Mouse (Mus musculus) G1E (cell line): Measurements from ENCODE around the gene Klhl21. TPM values are rescaled to one million over a fixed set of nuclear protein-coding genes. Genes with fewer than 3 reads are reported as not detected.

Source experiments
- ATAC-seq: 2 replicates; pipeline ENCODE4 v1.8.0; 2016; ENCODE audit warnings: mild to moderate bottlenecking; ENCODE audit not compliant: insufficient number of reproducible peaks, poor library complexity, low FRiP score, severe bottlenecking; ENCODE audit errors: extremely low read depth
- DNase-seq: peaks from one replicate; pipeline ENCODE4 v3.0.0; 2012; ENCODE audit warnings: low spot score
- H3K27me3 ChIP-seq: 2 replicates; pipeline ENCODE4 v1.6.1; 2012; ENCODE audit warnings: mild to moderate bottlenecking, low read length, inconsistent platforms; ENCODE audit not compliant: insufficient read depth
- H3K36me3 ChIP-seq: replicated peaks from 2 replicates; pipeline ENCODE3; 2012; ENCODE audit warnings: mild to moderate bottlenecking, inconsistent platforms
- H3K4me1 ChIP-seq: 2 replicates; pipeline ENCODE4 v1.6.1; 2012; ENCODE audit warnings: low read depth, low read length, inconsistent platforms, mixed read lengths; ENCODE audit not compliant: insufficient read depth
- H3K4me3 ChIP-seq: 2 replicates; pipeline ENCODE4 v1.5.1; 2012; ENCODE audit warnings: low read depth, mild to moderate bottlenecking, inconsistent platforms, low read length, moderate library complexity, mixed read lengths
- H3K9me3 ChIP-seq: replicated peaks from 2 replicates; pipeline ENCODE4 v1.6.1; 2012; ENCODE audit warnings: inconsistent platforms
- CTCF ChIP-seq: IDR thresholded peaks from 2 replicates; pipeline ENCODE4 v1.5.1; 2012; ENCODE audit warnings: low read depth, low read length, inconsistent platforms, mixed read lengths
- GATA1 ChIP-seq: IDR thresholded peaks from 2 replicates; pipeline ENCODE4 v1.6.1; 2012; ENCODE audit warnings: borderline replicate concordance, low read length, inconsistent platforms, mixed read lengths
- GATA2 ChIP-seq: IDR thresholded peaks from 2 replicates; pipeline ENCODE4 v1.6.1; 2012; ENCODE audit warnings: low read depth, low read length, inconsistent platforms, borderline replicate concordance
- POLR2AphosphoS5 ChIP-seq: IDR thresholded peaks from 2 replicates; pipeline ENCODE4 v1.6.1; 2012; ENCODE audit warnings: low read depth, low read length, inconsistent platforms; ENCODE audit not compliant: insufficient replicate concordance
- TAL1 ChIP-seq: conservative IDR thresholded peaks from 2 replicates; pipeline ENCODE4 v1.6.1; 2012; ENCODE audit warnings: low read depth, low read length, inconsistent platforms, mixed read lengths
- polyA plus RNA-seq: library from polyadenylated mRNA; stranded (reverse); fragments of >175 nt; gene quantifications from 2 replicates; pipeline ENCODE4 v1.2.3, GENCODE M21; 2012
- total RNA-seq, 2 experiments: library from RNA; stranded (forward) in 1 of 2; stranded (reverse) in 1 of 2; fragments of 200-1000 nt in 1 of 2; fragments of >200 nt in 1 of 2; fragmentation: Nextera tagmentation in 1 of 2; gene quantifications; 2 replicates each; pipeline ENCODE4 v1.2.3; 2014 to 2017

The Klhl21 gene
- total and polyA plus RNA-seq, 3 experiments: 3.8 to 12.2 (median 4.1) TPM

DNA sequence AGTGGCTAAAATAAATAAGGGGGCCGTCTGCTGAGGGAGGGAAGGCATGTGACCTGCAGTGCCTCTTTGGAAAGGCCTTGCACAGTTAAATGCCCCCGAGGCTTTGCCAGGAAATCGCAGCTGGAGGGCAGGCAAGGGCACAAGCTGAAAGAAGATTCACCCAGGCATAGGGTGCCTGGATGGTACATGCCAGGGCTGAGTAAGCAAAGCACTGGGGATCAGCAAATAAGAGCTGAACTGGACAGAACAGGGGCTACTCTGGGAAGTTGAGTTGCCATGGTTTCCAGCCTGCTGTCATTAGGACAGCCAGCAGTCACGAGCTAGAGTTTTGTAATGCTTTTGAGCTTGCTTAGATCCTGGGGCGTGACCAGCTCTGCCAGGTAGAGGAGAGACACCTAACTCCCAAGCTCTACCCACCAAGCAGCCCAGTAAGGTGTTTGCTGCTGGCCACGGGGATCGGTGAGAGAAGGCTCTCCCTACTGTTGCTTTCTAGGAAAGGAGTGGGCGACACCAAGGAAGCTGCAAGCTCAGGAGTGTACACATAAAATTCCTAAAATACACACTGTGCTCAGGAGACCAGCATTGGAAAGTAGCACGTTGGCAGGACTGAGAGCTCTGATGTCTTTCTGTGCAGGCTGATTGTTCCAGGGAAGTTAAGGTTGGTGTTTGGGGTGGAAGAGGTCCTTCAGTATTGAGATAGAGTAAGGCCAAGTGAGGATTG lies 53.9 kb downstream of the Klhl21 start:
- no peak for ATAC-seq
- DNase-seq: no peak
- Histone ChIP-seq H3K36me3 (peaks cover 57% of the 10 kb centered on the region), H3K27me3 (no peaks in the 10 kb centered on the region), H3K4me1 (peaks cover 12% of the 10 kb centered on the region), H3K9me3 (no peaks in the 10 kb centered on the region), H3K4me3 (no peak overlapping the region)
- TF ChIP-seq CTCF (no peak), GATA1 (no peak), TAL1 (no peak), POLR2AphosphoS5 (0 out of 2 replicates have a peak, but pooled peaks have one; percentile 28), GATA2 (no peak)

DNA sequence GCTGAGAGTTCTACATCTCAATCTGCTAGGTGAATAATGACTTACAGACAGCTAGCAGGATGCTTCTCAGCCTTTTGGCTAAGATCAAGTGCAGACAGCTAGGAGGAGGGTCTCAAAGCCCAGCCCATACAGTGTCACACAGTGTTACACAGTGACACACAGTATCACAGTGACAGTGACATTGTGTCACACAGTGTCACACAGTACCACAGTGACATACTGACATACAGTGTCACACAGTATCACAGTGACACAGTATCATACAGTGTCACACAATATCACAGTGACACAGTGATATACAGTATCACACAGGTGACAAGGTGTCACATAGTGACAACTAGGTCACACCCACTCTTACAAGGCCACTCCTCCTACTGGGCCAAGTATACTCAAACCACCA lies 58.7 kb downstream of the Klhl21 start:
- Histone ChIP-seq H3K27me3 (peaks cover 33% of the 10 kb centered on the region), H3K36me3 (peaks cover 10% of the 10 kb centered on the region), H3K4me1 (peaks cover 10% of the 10 kb centered on the region), H3K9me3 (no peaks in the 10 kb centered on the region), H3K4me3 (peak overlapping the region; percentile 11; the same call in 1 of the 2 replicates)
- no peak for ATAC-seq
- no peak for DNase-seq
- TF ChIP-seq GATA1 (no peak), GATA2 (no peak), POLR2AphosphoS5 (no peak), CTCF (no peak), TAL1 (no peak)

Other genes starting within 250 kb of the Klhl21 start
- gene Camta1, start 146.9 kb upstream of the Klhl21 start, total RNA-seq (2014; fragmentation: Nextera tagmentation): 60.3 and 113 TPM in 2 replicates
- gene Camta1, start 146.9 kb upstream of the Klhl21 start, total RNA-seq (2017): 23.5 and 25.7 TPM in 2 replicates
- 10.8 and 12.1 TPM in 2 replicates for gene Camta1, start 146.9 kb upstream of the Klhl21 start, polyA plus RNA-seq
- 40.5 and 51.1 TPM in 2 replicates for gene Dnajc11, start 75.1 kb upstream of the Klhl21 start, total RNA-seq (2014; fragmentation: Nextera tagmentation)
- 69.6 and 97.1 TPM in 2 replicates for gene Dnajc11, start 75.1 kb upstream of the Klhl21 start, total RNA-seq (2017)
- 43.7 and 67.2 TPM in 2 replicates for gene Dnajc11, start 75.1 kb upstream of the Klhl21 start, polyA plus RNA-seq
- gene Thap3, start 19.8 kb upstream of the Klhl21 start, total RNA-seq (2014; fragmentation: Nextera tagmentation): 2.0 and 3.0 TPM in 2 replicates
- gene Thap3, start 19.8 kb upstream of the Klhl21 start, total RNA-seq (2017): 0.82 and 1.6 TPM in 2 replicates
- gene Thap3, start 19.8 kb upstream of the Klhl21 start, polyA plus RNA-seq: 4.2 and 5.5 TPM in 2 replicates
- 2.9 and 3.7 TPM in 2 replicates for gene Phf13, start 12.5 kb upstream of the Klhl21 start, total RNA-seq (2014; fragmentation: Nextera tagmentation)
- 2.0 and 2.3 TPM in 2 replicates for gene Phf13, start 12.5 kb upstream of the Klhl21 start, total RNA-seq (2017)
- gene Phf13, start 12.5 kb upstream of the Klhl21 start, polyA plus RNA-seq: 5.4 and 6.6 TPM in 2 replicates
- gene Zbtb48, start 18.9 kb downstream of the Klhl21 start, total RNA-seq (2014; fragmentation: Nextera tagmentation): 13.9 and 24.5 TPM in 2 replicates
- 9.3 and 9.8 TPM in 2 replicates for gene Zbtb48, start 18.9 kb downstream of the Klhl21 start, total RNA-seq (2017)
- gene Zbtb48, start 18.9 kb downstream of the Klhl21 start, polyA plus RNA-seq: 12.4 and 13.4 TPM in 2 replicates
- gene Tas1r1, start 29.8 kb downstream of the Klhl21 start, total RNA-seq (2014; fragmentation: Nextera tagmentation): 0.24 TPM in 1 of 2 replicates, not detected in the other
- 0.06 and 0.27 TPM in 2 replicates for gene Tas1r1, start 29.8 kb downstream of the Klhl21 start, total RNA-seq (2017)
- gene Tas1r1, start 29.8 kb downstream of the Klhl21 start, polyA plus RNA-seq: 0.02 and 0.04 TPM in 2 replicates
- gene Nol9, start 30.5 kb downstream of the Klhl21 start, total RNA-seq (2014; fragmentation: Nextera tagmentation): 47.5 and 58.2 TPM in 2 replicates
- 34.2 and 35.1 TPM in 2 replicates for gene Nol9, start 30.5 kb downstream of the Klhl21 start, total RNA-seq (2017)
- 63.5 and 96.9 TPM in 2 replicates for gene Nol9, start 30.5 kb downstream of the Klhl21 start, polyA plus RNA-seq
- 0.87 and 3.9 TPM in 2 replicates for gene Plekhg5, start 63.7 kb downstream of the Klhl21 start, total RNA-seq (2014; fragmentation: Nextera tagmentation)
- 1.6 and 1.7 TPM in 2 replicates for gene Plekhg5, start 63.7 kb downstream of the Klhl21 start, total RNA-seq (2017)
- gene Plekhg5, start 63.7 kb downstream of the Klhl21 start, polyA plus RNA-seq: 4.0 and 4.1 TPM in 2 replicates
- gene Tnfrsf25, start 107.1 kb downstream of the Klhl21 start, total RNA-seq (2014; fragmentation: Nextera tagmentation): not detected in 2 replicates
- 0.29 TPM in 1 of 2 replicates, not detected in the other for gene Tnfrsf25, start 107.1 kb downstream of the Klhl21 start, total RNA-seq (2017)
- not detected in 2 replicates for gene Tnfrsf25, start 107.1 kb downstream of the Klhl21 start, polyA plus RNA-seq
- gene Espn, start 143.6 kb downstream of the Klhl21 start, total RNA-seq (2014; fragmentation: Nextera tagmentation): 9.3 and 16.4 TPM in 2 replicates
- 4.2 and 4.3 TPM in 2 replicates for gene Espn, start 143.6 kb downstream of the Klhl21 start, total RNA-seq (2017)
- 48.0 and 61.7 TPM in 2 replicates for gene Espn, start 143.6 kb downstream of the Klhl21 start, polyA plus RNA-seq
- not detected in 2 replicates for gene Hes2, start 150.1 kb downstream of the Klhl21 start, total RNA-seq (2014; fragmentation: Nextera tagmentation)
- 0.33 and 0.46 TPM in 2 replicates for gene Hes2, start 150.1 kb downstream of the Klhl21 start, total RNA-seq (2017)
- 0.04 and 0.18 TPM in 2 replicates for gene Hes2, start 150.1 kb downstream of the Klhl21 start, polyA plus RNA-seq
- gene Acot7, start 169.3 kb downstream of the Klhl21 start, total RNA-seq (2014; fragmentation: Nextera tagmentation): 17.1 and 22.1 TPM in 2 replicates
- 17.6 and 18.6 TPM in 2 replicates for gene Acot7, start 169.3 kb downstream of the Klhl21 start, total RNA-seq (2017)
- gene Acot7, start 169.3 kb downstream of the Klhl21 start, polyA plus RNA-seq: 46.2 and 51.1 TPM in 2 replicates